Mouse (Mus musculus): ENCODE data around the gene St6galnac3.

Gene St6galnac3

DNA sequence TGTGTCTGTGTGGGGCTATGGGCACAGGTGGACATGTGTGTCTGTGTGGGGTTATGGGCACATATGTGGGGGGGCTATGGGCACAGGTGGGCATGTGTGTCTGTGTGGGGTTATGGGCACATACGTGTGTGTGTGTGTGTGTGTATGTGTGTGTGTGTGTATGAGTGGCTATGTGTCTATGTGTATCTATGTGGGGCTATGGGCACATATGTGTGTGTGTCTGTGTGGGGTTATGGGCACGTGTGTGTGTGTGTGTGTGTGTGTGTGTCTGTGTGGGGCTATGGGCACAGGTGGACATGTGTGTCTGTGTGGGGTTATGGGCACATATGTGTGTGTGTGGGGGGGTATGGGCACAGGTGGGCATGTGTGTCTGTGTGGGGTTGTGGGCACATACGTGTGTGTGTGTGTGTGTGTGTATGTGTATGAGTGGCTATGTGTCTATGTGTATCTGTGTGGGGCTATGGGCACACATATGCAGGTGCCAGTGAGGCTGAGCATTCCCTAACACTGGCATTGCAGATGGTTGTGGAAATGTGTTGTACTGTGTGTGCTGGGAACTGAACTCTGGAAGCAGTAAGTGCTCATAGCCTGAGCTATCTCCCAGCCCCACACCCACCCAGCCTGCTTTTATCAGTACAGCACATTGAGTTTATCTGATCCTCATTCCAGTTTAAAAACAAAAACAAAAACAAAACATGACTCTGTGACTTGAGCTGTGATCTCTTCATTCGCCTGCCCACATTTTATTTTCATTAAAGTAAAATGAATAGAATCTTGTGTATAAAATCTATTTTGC, 8.6 kb upstream of the St6galnac3 start:
- DNase-seq (ENCODE audit: low spot score) = no peak

DNA sequence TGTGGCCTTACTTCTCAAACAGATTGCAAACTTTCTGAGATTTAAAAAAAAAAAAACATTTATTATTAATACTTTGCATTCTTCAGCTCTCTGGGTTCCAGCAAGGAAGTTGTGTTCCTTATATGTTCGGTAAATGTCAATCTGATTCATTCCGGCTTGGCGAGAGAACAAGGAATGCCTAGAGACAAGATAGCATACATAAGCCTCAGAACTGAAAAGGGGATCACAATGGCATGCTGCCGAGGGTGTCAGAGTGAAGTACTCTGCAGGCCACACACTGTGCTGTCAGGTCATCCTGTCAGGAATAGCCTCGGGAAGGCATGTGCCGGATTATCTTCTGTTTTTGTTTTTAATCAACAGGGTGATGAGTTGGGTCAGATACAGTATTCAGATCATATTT, 7.8 kb upstream of the St6galnac3 start:
- DNase-seq (ENCODE audit: low spot score) = no peak

DNA sequence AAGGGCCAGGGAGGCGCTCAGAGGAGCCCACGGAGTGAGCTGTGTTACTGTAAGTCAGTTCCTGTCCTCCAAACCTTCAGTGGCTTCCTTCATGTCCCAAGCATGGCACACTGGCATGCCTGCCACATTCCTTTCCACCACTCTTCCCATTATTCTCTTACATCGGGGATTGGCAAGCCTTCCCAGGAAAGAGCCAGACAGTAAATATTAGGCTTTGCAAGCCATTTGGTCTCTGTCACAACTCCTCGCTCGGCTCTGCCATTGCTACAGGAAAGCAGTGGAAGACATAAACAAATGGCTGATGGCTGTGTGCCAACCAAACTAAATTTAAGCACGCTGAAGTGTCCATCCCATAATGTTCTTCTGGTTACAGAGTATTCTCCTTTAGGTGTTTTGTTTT, 7.1 kb upstream of the St6galnac3 start:
- no peak for DNase-seq (ENCODE audit: low spot score)

- DNase-seq (ENCODE audit: low spot score) = no peak
Measured at GRCm38 (mm10) chr3:153728577-153728976, 3.6 kb upstream of the St6galnac3 start.

- DNase-seq (ENCODE audit: low spot score) = no peak
Measured at GRCm38 (mm10) chr3:153723467-153724079, 1.4 kb downstream of the St6galnac3 start.

DNA sequence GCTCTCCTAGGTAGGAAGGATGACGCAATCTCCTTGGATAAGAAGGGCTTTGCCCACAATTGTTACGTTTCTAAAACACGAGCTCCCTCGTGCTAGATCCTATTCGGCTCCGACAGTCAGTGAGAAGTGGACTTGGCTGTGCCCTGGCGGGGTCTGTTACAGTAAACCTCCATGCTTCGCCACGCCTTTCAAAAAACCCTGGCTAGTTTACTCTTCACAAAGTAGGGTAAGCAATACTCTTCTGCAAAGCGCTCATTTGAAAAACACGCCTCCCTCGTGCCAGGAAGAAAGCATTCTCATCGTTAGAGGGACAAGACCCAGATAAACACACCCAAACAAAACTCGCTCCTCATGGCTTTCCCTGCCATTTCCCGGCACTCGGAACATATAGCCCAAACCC, 3.4 kb downstream of the St6galnac3 start:
- DNase-seq (ENCODE audit: low spot score) = no peak

DNA sequence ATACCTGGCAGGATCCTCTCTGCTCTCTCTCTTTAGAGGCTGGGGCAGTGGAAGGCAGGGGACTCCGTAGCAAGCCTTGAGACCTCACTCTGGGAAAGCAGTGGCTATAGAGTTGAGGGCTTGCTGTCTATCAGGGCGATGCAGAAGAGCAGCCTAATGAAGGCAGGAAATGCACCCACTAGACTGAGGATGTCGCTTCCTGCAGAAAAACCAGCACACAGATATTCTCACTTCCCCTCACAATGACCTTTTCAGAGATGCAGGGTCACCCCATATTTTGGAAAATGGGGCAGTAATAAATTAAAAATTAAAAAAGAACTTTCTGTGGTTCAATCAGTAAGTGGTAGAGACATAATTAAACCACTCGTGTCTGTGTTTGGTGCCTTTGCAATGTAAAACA, 4.1 kb downstream of the St6galnac3 start:
- no peak for DNase-seq (ENCODE audit: low spot score)

GRCm38 (mm10) chr3:153720296-153720695, 4.7 kb downstream of the St6galnac3 start:
- no peak for DNase-seq (ENCODE audit: low spot score)

DNA sequence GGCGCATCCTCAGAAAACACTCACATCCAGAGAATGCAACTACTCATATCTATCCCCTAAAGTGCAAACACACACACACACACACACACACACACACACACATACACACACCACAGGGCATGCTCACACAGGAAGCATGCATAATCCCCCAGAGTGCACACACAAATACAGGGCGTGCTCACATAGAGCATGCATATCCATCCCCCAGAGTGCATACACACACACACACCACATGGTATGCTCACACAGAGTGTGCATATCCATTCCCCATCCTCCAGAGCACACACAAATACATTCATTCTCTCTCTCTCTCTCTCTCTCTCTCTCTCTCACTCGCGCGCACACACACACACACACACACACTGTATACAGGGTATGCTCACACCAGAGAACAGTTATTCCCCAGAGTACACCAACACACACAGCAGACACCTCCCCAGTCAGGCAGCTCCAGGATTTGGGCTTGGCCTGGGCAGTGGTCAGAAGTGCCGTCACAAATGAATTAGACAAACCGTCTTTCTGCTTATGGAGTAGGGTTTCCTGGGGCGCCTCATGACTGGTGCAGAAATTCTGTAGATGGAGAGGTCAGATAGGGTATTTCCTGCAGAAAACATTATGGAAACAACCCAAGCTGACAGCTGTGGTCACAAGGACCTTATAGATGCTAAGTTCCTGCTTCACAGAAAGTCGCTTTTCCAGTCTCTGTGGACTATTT, 5.6 kb downstream of the St6galnac3 start:
- DNase-seq (ENCODE audit: low spot score) = peak; percentile 47

GRCm38 (mm10) chr3:153718724-153719123, 6.2 kb downstream of the St6galnac3 start:
- no peak for DNase-seq (ENCODE audit: low spot score)

GRCm38 (mm10) chr3:153717742-153718141, 7.2 kb downstream of the St6galnac3 start:
- no peak for DNase-seq (ENCODE audit: low spot score)

DNA sequence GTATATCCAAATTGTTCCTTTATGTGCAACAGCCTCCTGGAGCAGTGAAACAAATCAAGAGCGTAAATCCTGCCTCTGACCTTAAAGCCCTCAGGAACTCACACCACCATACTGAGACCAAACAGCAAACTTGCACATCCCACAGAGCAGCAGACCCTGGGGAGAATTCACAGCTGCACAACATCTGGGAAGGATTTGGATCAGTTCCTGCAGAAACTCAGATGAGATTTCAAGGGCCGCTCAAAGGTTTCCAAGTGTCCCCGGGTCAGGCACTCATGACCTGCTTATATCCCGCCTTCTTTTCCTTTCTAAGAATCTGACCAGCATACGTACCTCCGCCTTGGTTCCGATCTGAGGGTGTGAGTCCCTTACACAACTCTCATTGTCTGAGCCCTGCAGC, 9.3 kb downstream of the St6galnac3 start:
- DNase-seq (ENCODE audit: low spot score) = no peak

- no peak for DNase-seq (ENCODE audit: low spot score)
Measured at GRCm38 (mm10) chr3:153710545-153710944, 14.4 kb downstream of the St6galnac3 start.

- DNase-seq (ENCODE audit: low spot score) = no peak
Measured at GRCm38 (mm10) chr3:153707687-153708086, 17.3 kb downstream of the St6galnac3 start.

- DNase-seq (ENCODE audit: low spot score) = no peak
Measured at GRCm38 (mm10) chr3:153706901-153707300, 18.1 kb downstream of the St6galnac3 start.

DNA sequence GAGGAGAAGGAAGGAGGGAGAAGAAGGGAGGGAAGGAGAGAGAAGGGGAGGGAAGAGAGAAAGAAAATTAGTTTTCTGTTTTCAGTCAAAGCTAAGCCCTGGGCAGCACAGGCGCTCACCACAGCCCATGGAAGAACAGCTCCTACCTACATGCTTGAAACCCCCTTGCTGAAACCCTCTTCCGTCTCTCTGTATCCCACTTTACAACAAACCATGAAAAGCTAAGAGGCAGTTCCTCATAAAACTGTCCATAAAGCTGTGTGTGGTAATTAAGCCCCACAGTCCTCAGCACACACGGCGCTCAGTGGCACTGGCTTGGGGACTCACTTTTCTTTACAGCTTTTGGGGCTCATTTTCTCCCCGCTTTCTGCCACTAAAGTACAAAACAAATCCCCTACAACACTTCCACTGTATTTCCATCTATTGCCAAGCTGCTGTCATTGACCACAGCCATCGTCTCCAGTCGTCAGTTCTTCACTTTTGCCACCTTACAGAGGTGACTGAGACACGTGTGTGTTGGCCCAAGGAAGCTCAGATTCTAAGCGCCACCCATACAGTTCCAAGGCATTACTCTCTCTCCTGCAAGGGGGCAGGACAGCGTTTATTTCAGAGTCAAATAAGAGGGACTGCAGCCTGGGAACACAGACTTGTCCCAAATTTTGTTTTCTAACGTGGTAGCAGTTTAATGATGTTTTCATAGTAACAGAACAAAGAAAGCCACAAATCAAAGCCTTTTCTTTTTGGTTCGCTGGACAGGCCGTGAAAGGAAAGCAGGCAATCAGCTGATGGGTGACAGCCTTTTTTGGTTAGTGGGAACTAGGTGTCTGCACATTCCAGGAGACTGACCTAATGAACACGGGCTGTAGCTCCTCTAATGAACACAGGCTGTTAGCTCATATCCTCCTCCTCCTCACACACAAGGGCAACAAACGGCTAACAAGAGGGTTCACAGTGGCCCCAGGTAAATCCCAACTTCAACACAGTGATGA, 22.9 kb downstream of the St6galnac3 start:
- no peak for DNase-seq (ENCODE audit: low spot score)

DNA sequence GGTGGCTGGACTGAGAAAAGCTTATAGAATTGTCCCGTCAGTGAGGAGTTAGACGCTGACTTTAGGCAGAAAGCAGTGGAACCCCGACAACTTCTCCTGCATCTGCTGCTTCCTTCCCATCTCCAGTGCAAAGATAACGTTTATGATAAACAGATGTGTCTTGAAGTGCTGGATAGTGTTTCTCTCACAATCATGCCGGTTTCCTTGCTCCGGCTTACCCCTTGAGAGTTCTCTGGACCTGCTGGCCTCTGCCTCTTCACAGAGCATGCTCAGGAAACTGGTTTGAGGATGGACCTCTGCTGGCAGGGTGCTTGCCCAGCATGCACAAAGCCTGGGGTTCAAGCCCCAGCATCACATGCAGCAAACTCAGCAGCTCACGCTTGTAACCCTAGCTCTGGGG, 23.8 kb downstream of the St6galnac3 start:
- DNase-seq (ENCODE audit: low spot score) = no peak

DNA sequence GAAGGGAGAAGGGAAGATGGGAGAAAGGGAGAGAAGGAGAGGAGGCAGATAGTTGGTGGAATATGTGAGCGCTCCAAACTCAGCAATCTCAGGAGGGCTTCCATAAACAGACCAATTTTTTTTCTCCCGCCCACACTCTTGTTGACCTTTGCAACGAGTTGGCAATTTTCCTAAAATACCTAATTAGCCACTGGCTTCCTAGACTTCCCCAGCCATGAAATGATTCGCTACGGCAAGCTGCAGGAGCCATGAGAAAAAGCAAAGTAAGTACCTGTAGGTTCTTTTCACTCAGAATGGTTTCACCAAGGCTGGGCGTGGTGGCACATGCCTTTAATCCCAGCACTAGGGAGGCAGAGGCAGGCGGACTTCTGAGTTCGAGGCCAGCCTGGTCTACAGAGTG, 25.9 kb downstream of the St6galnac3 start:
- DNase-seq (ENCODE audit: low spot score) = peak; percentile 65

DNA sequence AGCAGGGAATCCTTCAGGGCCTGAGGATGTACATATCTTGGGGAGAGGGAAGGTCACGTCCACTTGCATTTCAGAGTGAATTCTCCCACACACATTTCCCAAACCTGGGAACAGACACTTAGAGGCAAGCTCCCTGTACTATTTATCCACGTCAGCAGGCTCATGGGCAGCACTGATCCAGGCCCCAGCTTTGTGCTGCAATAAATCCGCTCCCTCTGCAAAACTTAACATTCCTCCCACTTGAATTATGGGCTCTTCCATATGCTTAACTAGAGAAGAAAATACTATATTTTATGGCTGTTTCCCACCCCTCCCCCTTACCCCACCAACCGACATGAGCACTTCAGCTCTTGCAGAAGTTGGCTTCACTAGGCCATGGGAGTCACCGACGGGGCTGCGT, 32.0 kb downstream of the St6galnac3 start:
- no peak for DNase-seq (ENCODE audit: low spot score)

DNA sequence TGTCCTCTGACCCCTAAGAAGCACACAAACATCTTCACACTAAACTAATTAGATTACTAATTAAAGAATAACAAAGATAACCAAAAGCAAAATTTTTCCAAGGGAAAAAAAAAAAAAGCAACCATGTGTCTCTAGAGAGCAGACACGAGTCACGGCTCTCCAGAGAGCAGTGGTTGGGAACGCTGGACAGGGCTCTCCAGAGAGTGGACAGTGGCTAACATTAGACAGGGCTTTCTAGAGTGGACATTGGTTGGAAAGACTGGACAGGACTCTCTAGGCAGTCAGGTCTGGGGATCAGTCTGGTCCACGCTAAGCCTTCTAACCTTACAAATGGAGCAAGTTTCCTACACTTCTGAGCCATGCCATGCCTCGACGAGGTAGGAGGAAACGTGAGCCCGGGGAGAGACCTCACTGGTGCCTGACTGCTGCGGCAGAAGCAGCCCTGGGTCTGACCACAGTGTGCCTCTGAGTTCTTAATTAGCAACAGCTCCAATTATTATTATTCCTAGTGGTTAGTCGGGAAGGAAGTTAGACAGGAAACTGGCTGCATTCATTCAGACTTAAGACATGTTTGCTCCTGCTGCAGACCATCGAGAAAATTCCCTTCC, 32.7 kb downstream of the St6galnac3 start:
- peak; percentile 31 for DNase-seq (ENCODE audit: low spot score)

DNA sequence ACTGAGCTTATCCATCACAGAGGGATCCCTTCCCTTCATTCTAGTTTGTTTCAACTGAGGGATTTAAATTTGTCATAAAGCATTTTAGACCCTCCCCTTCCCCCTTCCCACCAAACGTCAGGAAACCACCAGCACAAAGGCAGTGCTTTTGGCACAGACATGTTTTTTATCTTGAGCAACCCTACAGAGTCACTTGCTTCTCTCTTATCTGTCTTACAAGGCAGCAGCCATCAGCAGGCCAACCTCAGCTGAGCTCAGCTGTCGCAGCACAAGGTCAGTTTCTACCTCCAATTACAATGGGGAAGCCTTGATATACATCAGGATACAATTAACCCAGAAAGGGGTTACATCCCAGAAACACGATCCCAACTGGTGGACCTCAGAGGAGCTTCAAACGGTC, 33.4 kb downstream of the St6galnac3 start:
- peak; percentile 13 for DNase-seq (ENCODE audit: low spot score)

Measured in MN1 (cell line).